Mouse (Mus musculus): ENCODE data around the gene Rcc1l.
A peak's percentile ranks its signal among the peaks of the same experiment; 100 is the strongest.

Gene Rcc1l

DNA sequence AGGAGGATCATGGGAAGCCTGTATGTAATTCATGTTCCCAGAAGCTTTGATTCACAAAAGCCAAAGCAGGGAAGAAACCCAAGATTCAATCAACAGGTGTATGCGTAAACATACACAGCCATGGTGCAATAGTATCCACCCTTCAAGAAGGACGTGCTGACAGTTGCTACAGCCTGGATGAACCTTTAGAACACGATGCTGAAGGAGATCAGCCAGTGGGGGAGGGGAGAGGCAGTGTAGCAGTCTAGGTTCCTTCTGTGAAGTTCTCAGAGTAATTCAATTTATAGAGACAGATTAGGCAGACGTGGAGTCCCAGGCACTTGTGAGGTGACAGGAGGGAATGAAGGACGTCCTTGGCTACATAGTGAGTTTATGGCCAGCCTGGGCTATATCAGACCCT is 61.6 kb downstream of the Rcc1l start:
- DNase-seq = no peak

DNA sequence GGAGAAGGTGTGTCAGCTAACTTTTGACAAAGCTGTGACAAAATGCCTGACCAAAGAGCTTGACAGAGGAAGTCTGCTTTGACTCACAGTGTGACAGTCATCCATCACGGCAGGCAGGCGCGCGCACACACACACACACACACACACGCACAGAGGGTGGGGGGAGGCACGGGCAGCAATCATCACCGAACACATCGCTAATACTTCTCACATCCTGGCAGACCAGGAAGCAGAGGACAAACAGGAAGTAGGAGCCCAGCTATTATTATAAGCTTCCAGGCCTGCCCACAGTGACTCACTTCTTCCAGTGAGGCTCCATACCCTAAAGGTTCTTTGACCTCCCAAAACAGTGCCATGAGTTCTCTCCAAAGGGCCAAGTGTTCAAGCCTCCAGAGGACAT is 70.7 kb downstream of the Rcc1l start:
- DNase-seq = no peak

DNA sequence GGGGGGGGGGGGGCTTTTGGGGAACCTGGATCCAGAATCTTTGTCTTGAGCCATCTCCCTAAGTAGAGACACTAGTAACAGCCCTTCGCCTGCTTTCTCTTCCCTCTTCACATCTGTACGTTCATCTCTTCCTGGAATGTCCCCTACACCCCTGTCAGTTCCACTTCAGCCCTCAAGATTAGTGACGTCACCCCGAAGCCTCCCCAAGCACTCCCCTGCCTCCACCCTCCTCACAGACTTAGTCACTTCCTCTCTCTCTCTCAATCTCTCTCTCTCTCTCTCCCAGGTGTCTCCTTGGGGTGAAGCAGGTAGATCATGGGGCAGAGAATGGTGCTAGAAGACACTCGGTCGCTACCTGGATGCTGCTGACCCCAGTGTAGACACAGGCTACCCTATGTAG is 73.9 kb downstream of the Rcc1l start:
- no peak for DNase-seq

DNA sequence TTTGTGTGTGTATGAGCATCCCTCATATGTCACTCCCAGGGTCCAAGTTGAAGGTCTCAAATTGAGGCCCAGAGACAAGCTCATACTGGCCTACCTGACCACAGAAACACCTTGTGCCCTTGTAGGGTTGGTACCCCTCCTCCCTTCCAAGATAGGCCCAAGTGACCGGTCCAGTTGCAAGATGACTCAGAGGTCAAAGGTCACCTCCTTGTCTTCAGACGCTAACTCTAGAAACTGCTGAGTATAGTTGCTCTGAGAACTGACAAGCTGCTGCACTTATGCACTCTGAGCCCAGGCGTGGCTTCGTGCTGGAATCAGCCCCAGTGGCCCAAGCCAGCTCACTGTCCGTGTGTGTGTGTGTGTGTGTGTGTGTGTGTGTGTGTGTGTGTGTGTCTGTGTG is 74.7 kb downstream of the Rcc1l start:
- DNase-seq = no peak

DNA sequence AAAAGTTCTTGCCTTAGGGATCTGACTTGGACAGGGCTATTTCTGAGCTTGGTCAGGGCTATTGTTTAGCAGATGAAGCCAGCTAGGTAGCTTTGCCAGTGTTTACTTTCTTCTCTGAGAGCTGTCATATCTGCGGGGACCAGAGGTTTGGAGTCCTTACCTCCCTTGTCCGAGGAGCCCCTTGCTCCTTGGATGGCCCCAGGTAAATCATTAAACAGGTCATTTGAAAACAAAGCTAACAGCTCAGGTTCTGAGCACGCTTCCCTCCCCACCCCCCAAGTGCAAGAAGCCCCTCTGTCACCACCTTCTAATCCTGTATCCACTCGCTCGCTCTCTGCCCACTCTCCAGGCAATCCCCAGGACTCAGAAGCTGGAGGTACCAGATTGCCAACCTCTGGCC is 75.3 kb downstream of the Rcc1l start:
- no peak for DNase-seq

DNA sequence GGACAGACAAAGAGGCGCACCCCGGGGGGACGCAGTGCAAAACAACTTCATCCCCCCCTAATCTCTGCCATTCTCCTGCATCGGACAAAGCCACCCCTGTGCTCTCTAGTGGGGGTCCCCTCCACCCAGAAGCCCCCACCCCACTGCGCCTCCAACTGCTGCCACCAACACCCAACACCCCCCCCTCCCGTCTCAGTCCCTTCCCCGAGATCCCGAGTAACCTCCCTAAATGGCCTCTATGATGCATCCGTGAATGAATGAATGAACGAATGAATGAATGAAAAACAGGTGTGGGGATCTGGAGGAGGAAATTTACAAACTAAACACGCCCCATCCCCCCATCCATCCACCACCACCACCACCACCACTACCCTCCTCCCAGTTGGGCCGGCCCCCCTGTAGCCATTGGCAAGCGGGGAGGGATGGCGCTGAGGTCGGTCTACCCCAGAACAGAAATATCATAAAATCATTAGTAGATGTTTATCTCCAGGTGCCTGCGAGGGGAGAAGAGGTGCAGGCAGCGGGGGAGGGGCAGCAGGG is 76.3 kb downstream of the Rcc1l start:
- DNase-seq = no peak

DNA sequence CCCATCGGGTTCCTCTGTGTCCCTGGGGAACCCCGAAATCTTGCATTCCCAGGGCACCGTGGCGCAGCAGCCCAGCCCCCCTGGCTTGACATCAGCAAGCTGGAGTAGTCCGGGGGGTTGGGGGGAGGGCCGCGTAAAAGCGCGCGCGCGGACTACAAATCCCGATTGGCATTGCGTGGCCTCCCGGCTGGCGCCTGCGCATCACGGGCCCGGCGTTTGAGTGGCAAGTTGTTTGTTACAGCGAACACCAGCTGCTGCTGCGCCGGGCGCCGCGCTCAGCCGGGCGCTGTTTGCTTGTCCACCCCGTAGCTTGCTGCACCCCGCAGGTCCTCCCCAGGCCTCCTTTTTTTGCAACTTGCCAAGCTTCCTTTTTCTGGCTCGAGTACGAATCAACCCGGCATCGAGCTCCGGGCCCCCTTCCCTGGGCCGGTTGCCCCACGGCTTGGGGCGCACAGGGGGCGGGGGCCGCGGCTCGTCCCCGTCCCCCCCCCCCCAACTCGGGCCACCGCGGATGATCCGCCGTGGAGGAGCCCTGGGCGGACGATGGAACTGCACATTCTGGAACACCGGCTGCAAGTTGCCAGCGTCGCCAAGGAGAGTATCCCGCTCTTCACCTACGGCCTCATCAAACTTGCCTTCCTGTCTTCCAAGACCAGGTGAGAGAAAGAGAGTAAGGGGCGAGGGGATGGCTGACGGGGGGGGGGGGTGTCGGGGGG is 76.9 kb downstream of the Rcc1l start, which contains the start of gene Castor2:
Gene Castor2, plus strand, starts transcription at position 216 of the 716 bp plus-strand sequence.
- DNase-seq = peak; percentile 92

DNA sequence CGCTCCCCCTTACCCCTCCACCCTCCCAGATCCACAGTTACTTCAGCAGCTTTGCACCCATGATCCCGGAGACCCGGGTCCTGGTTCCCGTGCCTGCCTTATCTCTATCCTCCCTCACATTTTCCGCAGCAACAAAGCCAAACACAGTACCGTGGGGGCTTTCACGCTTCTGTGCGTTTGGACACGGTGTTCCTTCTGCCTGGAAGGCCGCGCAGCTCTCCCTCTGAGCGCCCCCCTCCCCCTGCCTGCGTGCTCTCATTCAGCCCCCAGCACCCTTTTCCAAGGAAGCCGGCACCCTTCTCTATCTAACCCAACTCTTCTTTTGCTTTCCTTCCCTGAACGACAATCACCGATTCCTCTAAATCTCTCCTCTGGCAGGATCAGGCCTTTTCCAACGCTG is 77.6 kb downstream of the Rcc1l start:
- DNase-seq = peak; percentile 26

DNA sequence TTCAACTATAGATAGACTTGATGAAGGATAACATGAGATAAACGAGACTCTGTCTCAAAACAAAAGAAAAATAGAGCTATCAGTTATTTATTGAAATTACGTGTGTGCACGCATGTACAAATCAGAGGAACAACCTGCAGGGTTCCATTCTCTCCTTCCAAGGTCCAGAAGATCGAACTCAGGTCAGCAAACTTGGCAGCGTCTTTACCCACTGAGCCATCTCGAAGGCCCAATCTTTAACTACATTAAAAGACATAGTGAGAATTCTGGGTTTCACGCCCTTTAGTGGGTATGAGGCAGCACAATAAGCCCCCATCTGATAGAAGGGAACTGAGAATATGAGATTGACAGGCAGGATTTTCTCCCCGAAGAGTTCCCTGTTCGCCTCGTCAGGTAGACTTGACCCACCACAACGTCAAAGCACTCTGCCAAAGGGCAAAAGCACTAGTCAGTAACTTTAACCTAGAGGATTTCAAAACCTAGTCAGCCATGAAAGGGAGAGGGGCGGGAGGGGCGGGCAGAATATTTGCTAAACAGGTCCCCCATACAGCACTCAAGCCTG is 78.2 kb downstream of the Rcc1l start:
- no peak for DNase-seq

Measured in thymus, postnatal 25 days (tissue).